Mouse (Mus musculus) bone marrow macrophage, adult 2 months (primary cell): ENCODE results near the gene Mrpl4.

Source experiments
- CTCF ChIP-seq: IDR thresholded peaks from 2 replicates; pipeline ENCODE4 v1.5.1; 2012; ENCODE audit warnings: low read depth, mild to moderate bottlenecking, low read length, moderate library complexity
- POLR2A ChIP-seq: IDR thresholded peaks from 2 replicates; pipeline ENCODE4 v1.6.1; 2012; ENCODE audit warnings: mild to moderate bottlenecking, low read depth, low read length, borderline replicate concordance

GRCm38 (mm10) chr9:20966747-20967146 lies 35.8 kb upstream of the Mrpl4 start:
- TF ChIP-seq POLR2A (no peak), CTCF (no peak)
